Mouse (Mus musculus): ENCODE results near the gene Foxf1.

Foxf1 gene

DNA sequence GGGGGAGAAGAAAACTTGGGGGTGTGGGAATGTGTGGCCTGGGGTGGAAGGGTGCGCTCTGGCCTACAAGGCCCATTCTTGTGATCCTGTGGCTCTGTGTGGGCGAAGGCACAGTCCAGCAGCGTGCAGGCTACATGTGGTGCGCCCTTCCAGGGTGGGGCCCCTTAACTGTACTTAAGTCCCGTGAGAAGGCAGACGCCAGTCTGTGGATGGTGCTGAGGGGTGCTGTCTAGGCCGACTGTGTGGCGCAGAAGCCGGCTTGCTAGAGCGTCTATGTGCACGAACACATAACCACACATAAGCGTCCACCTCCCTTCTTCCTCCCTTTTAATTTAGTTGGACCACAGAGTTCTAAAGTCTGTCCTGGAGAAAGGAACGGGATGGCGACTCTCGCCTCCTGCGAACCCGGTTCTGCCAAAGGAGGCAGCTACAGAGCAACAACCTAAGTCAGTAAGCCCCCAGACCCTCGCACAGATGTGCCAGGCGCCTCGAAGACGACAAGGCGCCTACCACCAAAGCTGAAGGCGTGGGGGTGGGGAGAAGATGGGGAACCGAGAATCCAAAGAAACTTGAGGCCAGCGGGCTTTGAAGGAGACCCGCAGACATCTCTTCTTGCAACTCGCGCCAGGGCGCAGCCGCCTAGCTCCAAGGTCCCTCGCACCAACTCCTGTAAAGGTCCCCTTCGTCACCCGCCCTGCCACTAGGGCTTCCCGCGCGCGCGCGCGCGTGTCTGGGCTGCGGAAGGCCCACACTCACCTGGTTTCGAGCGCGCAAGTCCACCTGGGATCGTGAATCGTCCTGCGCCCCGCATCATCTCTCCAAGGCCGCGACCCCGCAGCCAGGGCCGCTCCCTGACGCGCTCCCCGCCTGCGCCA, 1.7 kb upstream of the Foxf1 start:
- WGBS = 3% methylated on average over 57 of the region's 57 CpGs

DNA sequence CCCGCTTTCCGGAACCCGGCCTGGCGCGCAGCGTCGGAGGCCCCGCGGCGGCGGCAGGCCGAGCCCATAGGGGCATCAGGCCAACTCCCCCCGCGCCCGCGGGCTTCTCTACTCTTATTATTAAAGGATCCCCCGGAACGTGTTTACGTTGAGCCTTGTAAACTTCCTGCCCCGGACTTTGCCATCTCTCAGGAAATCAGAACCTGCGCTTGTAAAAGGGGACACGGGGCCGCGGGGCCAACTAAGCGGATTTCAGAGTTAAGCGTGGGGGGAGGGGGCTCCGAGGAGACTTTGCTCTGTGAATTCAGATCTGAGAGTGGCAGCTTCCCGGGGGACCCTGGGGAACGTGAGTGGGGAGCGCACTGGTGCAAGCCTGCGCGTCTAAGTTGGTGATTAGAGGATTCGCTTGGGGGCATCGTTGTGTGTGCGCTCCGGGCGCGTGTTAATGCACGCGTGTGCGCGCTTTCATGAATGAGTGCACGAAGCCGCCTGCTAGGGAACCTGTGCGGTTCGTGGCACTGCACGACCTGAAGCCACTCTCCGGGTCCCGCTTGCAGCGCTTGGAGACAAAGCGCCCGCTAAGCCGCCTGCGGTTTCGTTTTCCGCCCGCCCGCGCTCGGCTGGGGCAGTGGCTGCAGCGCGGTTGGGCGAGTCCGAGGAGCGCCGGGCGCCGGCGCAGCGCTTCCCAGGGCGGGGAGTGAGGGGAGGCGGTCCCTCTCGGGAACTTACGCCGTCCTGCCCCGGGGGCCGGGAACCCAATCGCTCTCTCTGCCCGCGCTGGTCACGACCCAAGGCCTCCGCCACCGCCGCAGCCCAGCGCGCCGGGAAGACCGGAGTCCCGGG, 872 bp upstream of the Foxf1 start:
- WGBS = 1% methylated on average over 89 of the region's 89 CpGs

DNA sequence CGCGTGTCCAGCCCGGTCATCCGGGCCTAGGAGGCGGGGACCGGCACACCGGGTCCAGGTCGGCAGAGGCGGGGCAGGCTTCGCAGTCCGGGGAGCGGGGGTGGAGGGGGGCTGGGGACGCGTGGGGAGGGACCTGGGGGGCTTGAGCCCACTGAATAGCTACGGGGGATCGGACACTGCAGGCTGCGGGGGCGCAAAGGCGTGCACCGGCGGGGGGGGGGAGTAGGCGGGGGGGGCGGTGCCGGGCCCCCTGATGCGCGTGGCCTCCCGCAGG, 313 bp upstream of the Foxf1 start:
- WGBS = 1% methylated on average over 20 of the region's 27 CpGs

DNA sequence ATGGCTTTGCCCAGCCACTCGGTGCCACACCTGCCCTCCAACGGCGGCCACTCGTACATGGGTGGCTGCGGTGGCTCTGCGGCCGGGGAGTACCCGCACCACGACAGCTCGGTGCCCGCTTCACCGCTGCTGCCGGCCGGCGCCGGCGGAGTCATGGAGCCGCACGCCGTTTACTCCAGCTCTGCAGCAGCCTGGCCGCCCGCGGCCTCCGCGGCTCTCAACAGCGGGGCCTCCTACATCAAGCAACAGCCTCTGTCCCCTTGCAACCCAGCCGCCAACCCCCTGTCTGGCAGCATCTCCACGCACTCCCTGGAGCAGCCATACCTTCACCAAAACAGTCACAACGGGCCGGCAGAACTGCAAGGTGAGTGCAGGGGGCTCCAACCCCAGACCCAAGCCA, 825 bp downstream of the Foxf1 start:
- WGBS = 18% methylated on average over 30 of the region's 30 CpGs

GRCm38 (mm10) chr8:121085561-121085960, 1.4 kb downstream of the Foxf1 start:
- WGBS = 81% methylated on average over 3 of the region's 3 CpGs

DNA sequence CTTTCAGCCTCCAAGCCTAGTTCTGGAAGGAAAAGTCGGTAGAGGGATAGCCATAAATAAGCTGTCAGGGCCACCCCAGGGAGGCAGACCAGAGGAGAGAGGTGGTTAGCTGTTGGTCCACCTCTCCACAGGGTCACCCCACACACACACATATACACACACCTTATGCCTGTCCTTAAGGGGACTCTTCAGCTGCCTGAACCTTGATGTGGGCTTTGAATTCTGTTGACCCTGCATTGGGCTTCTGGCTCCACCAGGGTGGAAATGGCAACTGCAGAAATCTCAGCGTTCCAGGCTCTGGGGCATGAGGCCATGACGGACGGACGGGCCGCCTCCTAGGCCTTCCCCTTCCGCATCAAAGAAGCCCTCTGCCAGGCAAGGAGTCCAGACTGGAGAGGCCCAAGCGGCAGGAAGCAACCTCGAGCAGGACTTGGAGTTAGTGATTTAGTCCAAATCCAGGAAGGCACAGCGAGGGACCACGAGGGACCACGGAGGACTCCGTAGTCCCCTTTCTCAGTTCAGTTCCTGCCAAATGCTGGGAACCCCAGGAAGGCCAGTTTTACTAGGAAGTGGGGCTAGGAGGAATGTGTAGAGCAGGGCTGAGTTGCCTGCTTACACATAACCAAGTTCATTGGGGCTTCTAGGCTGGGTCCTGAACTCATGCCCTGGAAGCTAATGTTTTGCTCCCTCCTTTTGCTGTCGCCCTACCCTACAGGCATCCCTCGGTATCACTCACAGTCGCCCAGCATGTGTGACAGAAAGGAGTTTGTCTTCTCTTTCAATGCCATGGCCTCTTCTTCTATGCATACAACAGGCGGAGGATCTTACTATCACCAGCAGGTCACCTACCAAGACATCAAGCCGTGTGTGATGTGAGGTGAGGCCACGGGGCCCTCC, 2.1 kb downstream of the Foxf1 start:
- 49% methylated on average over 19 of the region's 19 CpGs for WGBS

DNA sequence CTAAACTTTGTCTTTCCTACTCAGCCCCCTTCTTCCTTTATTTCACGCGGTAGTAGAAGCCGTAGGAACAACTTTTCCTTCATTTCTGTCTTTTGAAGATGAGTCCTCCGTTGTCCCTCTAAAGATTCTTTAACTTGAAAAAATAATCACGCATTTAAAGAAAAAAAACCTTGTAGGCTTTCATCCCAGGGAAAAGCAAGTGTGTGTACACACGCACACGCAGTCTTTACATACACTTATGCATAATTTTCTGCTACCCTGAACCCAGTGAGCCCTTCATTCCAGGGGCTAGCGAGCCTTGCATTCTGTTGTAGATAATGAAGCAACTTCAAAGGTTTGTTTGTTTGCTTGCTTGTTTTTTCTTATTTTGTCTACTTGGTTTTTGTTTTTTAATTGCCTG, 4.1 kb downstream of the Foxf1 start:
- 16% methylated on average over 8 of the region's 8 CpGs for WGBS

GRCm38 (mm10) chr8:121088871-121089630, 4.9 kb downstream of the Foxf1 start:
- 13% methylated on average over 40 of the region's 40 CpGs for WGBS

DNA sequence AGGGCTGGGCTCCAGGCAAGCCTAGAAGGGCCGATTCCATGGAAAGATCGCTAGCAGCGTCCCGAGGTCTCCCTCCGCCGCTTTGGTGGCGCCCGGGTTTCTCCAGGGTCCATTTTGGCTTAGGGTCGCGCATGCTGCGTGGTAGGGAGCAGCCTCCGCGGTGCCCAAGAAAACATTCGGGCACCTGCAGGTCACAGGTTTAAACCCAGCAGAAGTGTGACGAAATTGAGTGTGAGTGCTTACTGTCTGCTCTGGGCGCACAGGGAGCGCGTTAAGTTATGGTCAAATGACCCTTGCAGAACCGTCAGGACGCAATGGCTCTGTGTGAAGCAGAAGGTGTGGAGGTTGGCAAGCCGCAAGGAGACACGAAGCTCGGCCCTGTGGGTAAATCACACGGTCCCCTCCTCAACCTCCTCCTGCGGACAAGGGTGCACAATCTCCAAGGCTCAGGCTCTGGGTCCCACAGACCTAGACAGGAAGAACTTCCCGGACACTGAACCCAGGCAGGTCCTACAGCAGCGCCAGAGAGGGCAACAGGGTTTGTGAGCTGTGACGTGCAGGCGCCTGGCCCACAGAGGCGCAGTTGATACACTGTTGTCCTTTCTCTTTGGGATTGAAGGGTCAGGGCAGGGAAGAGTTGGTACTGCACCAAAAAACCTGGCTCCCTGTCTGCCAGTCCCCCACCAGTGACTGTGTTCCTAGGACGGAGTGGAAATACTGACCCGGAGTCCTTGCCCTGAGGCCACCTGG, 5.6 kb downstream of the Foxf1 start:
- 14% methylated on average over 32 of the region's 32 CpGs for WGBS

DNA sequence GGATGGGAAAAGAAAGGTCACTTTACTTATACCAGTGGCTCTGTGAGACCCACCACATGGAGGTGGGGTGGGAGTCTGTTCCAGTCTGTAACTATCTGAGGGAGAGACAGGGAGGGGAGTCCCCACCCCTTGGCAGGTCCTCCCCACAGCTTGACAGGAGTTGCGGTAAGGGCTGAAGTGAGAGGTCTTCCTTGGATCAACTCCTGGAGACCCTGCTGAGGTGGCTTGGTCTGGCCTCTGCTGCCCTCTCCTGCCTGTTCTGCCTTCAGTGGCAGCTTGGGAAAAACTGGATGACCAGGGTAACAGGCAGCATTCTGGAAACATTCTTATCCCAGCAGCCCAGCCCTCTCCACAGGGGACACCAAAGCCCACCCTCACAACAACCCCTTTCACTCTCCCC, 6.5 kb downstream of the Foxf1 start:
- WGBS = 0% methylated on average over 1 of the region's 1 CpGs

GRCm38 (mm10) chr8:121092141-121092540, 8.0 kb downstream of the Foxf1 start:
- 32% methylated on average over 6 of the region's 6 CpGs for WGBS

GRCm38 (mm10) chr8:121092627-121093026, 8.4 kb downstream of the Foxf1 start:
- 3% methylated on average over 16 of the region's 16 CpGs for WGBS

GRCm38 (mm10) chr8:121093496-121093895, 9.3 kb downstream of the Foxf1 start:
- 52% methylated on average over 6 of the region's 6 CpGs for WGBS

GRCm38 (mm10) chr8:121104049-121104818, 20.0 kb downstream of the Foxf1 start:
- WGBS = 57% methylated on average over 17 of the region's 17 CpGs

DNA sequence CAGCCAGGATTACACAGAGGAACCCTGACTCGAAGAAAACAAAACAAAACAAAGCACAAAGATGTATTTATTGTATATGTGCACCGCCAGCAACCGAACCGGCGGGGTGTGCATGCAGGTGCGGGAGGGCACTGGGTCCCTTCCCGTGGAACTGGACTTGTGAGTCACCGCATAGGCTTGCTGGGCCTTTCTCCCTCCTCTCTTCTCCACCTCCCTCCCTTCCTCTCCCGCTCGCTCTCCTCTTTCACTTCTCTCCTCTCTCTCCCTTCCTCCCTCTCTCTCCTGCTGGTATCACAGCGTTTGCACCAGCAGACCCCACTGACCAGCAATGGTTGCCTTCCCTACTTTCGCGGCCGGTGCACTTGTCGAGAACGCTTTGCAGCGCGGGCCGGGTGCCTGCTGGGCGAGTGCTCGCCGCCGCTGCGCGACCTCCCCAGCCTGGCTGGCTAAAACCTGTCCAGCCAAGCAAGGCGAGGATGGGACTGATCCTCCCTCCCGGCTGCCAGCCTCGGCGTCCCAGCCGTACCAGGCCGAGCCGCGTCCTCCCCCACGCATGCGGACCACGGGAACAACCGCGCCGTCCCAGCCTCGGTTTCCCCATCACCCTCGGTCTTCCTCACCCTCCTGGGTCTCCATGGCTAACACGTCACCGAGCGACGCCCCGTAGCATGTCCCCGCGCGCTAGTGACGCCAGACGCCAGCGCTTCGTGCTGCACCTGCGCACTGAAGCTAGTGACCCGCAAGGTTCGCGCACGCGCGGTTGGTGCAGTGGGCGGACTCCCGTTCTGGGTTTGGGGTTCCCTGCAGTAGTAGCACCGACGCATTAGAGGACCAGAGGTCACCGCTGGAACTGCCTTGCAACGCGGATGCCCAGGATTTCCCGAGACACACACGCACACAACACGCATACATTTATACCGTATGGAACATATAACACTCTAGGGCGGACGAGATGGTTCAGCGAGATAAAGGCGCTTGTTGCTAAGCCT, 23.8 kb downstream of the Foxf1 start, which contains the start of gene Mthfsd:
TSS of gene Mthfsd (minus strand) at position 725 of the 989 bp plus-strand sequence.
- WGBS = under 1% methylated on average over 75 of the region's 75 CpGs

DNA sequence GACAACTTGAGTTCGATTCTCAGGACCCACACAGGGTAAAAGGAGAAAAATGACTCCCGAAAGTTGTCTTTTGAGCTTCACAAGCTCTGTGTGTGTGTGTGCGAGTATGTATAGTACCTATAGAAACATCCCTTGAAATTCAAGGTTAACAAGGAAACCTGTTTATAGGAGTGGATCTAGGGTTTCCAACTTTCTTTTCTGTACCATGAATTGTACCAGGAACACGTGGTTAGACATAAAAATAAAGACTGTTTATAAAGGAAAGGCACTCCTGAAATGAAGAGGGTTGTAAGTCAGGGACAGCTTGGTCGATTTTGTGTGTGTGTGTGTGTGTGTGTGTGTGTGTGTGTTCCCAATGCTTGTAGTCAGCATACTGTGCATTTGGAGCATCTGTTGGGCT, 24.5 kb downstream of the Foxf1 start:
- 8% methylated on average over 5 of the region's 5 CpGs for WGBS

DNA sequence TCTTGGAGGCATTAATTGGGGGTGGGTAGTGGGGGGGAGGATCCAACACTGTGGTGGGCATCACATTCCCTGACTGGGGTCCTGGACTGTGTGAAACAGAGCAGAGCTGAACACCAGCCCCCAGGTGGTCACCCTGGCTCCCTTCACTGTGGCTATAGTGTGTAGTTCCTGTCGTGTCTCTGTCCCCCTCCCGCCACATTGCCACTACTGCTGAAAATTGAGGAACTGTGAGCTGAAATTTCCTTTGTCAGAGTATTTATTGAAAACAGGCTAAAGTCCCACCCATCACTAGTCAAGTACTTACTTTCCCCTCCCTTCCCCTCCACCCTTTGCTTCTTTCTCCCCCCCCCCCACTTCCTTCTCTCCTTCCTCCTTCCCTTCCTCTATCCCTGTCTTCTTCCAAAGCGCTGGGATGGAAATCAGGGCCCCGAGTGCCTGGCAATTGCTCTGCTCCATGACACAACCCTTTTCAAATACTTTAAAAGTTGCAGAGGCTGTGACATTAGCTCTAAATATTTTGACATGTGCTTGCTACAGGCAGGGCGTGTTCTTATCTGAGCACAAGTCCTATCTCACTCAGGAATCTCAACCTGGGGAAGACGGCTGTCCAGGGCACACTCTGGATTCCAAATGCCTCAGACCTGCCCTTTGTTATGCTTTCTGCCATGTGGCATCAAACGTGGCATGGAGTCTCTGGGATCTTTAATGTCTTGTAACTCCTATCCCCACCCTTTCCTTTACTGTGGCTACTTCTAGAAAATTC, 27.1 kb downstream of the Foxf1 start:
- WGBS = 56% methylated on average over 7 of the region's 7 CpGs

DNA sequence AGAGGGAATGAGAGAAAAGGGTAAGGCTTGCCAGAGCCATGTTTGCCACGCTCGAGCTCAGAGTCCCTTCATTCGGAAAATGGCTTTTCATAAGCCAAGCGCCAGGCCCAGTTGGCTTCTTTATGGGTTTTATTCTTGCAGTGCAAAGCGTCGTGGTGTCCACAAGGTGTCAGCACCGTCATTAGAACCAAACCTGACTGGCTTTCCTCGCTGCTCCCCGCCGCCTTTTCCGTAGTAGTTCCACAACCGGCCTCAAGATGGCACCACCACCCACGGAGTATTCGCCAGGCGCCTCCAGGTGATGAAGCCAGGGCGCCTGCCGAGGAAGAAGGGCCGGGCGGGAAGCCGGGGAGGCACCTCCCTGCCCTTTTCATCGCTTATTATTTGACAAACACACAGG, 29.1 kb downstream of the Foxf1 start:
- WGBS = 2% methylated on average over 21 of the region's 21 CpGs

Data from cerebral cortex, adult 2 months (tissue).